Comparison of ENCODE assay signal across 20 mouse cellular contexts in the genomic region with DNA sequence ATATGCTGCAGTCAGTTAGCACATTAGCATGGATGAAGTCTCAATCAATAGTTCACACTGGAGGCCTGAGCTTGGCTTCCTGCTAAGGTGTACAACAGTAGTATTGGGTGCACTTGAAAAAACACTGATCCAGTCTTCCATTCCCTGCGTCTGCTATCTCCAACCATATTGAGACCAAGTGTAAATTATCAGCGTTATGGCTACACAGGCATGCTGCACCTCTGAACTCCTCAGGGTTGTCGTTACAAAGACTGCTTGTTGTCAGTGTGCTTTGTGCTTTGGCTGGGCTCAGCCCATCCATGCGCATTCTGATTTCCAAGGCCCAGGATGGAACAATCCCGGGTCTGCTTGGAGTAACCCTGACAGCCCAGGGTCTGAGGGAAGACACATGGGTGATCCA.
DNase-seq lines count a peak whose midpoint lies in the region; ATAC-seq and TF ChIP-seq lines count a peak whose summit lies in the region.
"Had no signal": no experiment of that assay in that cellular context is flagged by ENCODE, and none has a peak within 500 bp of the region (broad histone marks: within the 10 kb centered on the region; RNA-seq: fewer than 3 reads in every experiment).

No protein-coding gene starts in this region.

- H3K9ac ChIP-seq in liver, embryonic 13.5 days: peak overlapping the region; percentile 39; the same call in 1 of the 2 replicates
- H3K9ac ChIP-seq in liver, postnatal 0 days (replicated peaks): no peak overlapping the region
- H3K9ac ChIP-seq in forebrain, embryonic 15.5 days (replicated peaks): no peak overlapping the region
- H3K9ac ChIP-seq: embryonic facial prominence, embryonic 15.5 days; hindbrain, embryonic 12.5 days had no signal

- H3K4me3 ChIP-seq in liver, embryonic 13.5 days (replicated peaks): no peak overlapping the region
- no peak overlapping the region for H3K4me3 ChIP-seq in liver, postnatal 0 days (ENCODE audit: low read depth, low read length)
- no peak overlapping the region for H3K4me3 ChIP-seq in forebrain, embryonic 15.5 days
- H3K4me3 ChIP-seq: embryonic facial prominence, embryonic 15.5 days; erythroblast, embryonic 14.5 days; hindbrain, embryonic 12.5 days had no signal

- H3K27ac ChIP-seq in liver, embryonic 13.5 days: peak overlapping the region; percentile 74
- no peak overlapping the region for H3K27ac ChIP-seq in liver, postnatal 0 days (ENCODE audit: low read depth)
- no peak overlapping the region for H3K27ac ChIP-seq in forebrain, embryonic 15.5 days (replicated peaks)
- H3K27ac ChIP-seq: embryonic facial prominence, embryonic 15.5 days; hindbrain, embryonic 12.5 days; hindbrain, postnatal 0 days had no signal

- no peaks in the 10 kb centered on the region for H3K27me3 ChIP-seq in liver, embryonic 13.5 days
- no peaks in the 10 kb centered on the region for H3K27me3 ChIP-seq in liver, postnatal 0 days (ENCODE audit: insufficient read depth, low read length)
- H3K27me3 ChIP-seq in forebrain, embryonic 15.5 days: no peaks in the 10 kb centered on the region
- H3K27me3 ChIP-seq: embryonic facial prominence, embryonic 15.5 days; hindbrain, embryonic 12.5 days had no signal

- peak; percentile 73 for ATAC-seq in liver, embryonic 13.5 days (ENCODE audit: low read depth)
- 0 out of 2 replicates have a peak, but pooled peaks have one; percentile 32 for ATAC-seq in liver, postnatal 0 days
- no peak for ATAC-seq in forebrain, embryonic 15.5 days (replicated peaks)
- ATAC-seq: forebrain, embryonic 16.5 days; hindbrain, postnatal 0 days had no signal

- TF ChIP-seq EP300 in liver, postnatal 0 days (IDR thresholded peaks at IDR 0.05; ENCODE audit: low read depth): peak; percentile 74

- no peak for TF ChIP-seq CTCF in liver, postnatal 0 days (IDR thresholded peaks at IDR 0.05; ENCODE audit: low read depth)

- intact Hi-C loops in left cerebral cortex, postnatal 10 days (cut with DNase I): no loop called here

- peak; percentile 34 for DNase-seq in liver
- peak; percentile 32 for DNase-seq in liver, embryonic 13.5 days
- DNase-seq in liver, postnatal 0 days: no peak
- no peak for DNase-seq in lung, postnatal 10 days
- DNase-seq in left cerebral cortex, postnatal 10 days (ENCODE audit: extremely low spot score in 1 of 2, low spot score in 2 of 2): no peak
- DNase-seq: adrenal gland, adult 8-10 months; adrenal gland, postnatal 36 days; cerebellum, adult 11 months; cerebellum, adult 8-10 months; cerebellum, postnatal 14 days; embryo, embryonic 11 days; gastrocnemius, postnatal 25 days; heart, postnatal 10 days; heart, postnatal 4 days had no signal

- peaks cover 70% of the 10 kb centered on the region for H3K4me1 ChIP-seq in liver, embryonic 13.5 days (replicated peaks)
- H3K4me1 ChIP-seq in liver, postnatal 0 days (ENCODE audit: insufficient read depth): peaks cover 6% of the 10 kb centered on the region; the same call in 1 of the 2 replicates
- peaks cover 6% of the 10 kb centered on the region for H3K4me1 ChIP-seq in forebrain, embryonic 15.5 days

- H3K9me3 ChIP-seq in liver, embryonic 13.5 days (replicated peaks): no peaks in the 10 kb centered on the region
- no peaks in the 10 kb centered on the region for H3K9me3 ChIP-seq in liver, postnatal 0 days (ENCODE audit: low read length)
- no peaks in the 10 kb centered on the region for H3K9me3 ChIP-seq in forebrain, embryonic 15.5 days
- H3K9me3 ChIP-seq: embryonic facial prominence, embryonic 15.5 days; hindbrain, embryonic 12.5 days had no signal

- H3K36me3 ChIP-seq in liver, embryonic 13.5 days: no peaks in the 10 kb centered on the region
- H3K36me3 ChIP-seq in liver, postnatal 0 days (replicated peaks; ENCODE audit: insufficient read depth, low read length): no peaks in the 10 kb centered on the region
- no peaks in the 10 kb centered on the region for H3K36me3 ChIP-seq in forebrain, embryonic 15.5 days
- H3K36me3 ChIP-seq: embryonic facial prominence, embryonic 15.5 days; hindbrain, embryonic 12.5 days had no signal

- peak overlapping the region; percentile 32 for H3K4me2 ChIP-seq in liver, embryonic 13.5 days
- no peak overlapping the region for H3K4me2 ChIP-seq in liver, postnatal 0 days (ENCODE audit: low read depth, low read length)
- H3K4me2 ChIP-seq in forebrain, embryonic 15.5 days (replicated peaks): no peak overlapping the region
- H3K4me2 ChIP-seq: embryonic facial prominence, embryonic 15.5 days; hindbrain, embryonic 12.5 days had no signal

- 48% methylated on average over 5 of the region's 5 CpGs for WGBS in liver, embryonic 13.5 days (ENCODE audit: insufficient replicate concordance)
- whole genome bisulfite sequencing in liver, postnatal 0 days (ENCODE audit: insufficient replicate concordance): 56% methylated on average over 5 of the region's 5 CpGs
- 78% methylated on average over 5 of the region's 5 CpGs for WGBS in forebrain, embryonic 15.5 days

Comparison
In these comparisons a context has a peak if more than half of its experiments do, and no peak if none do; other contexts are left out.
1. DNase-seq: peak in liver (single experiment) and liver, embryonic 13.5 days (single experiment); none in liver, postnatal 0 days (single experiment), lung, postnatal 10 days (single experiment) and left cerebral cortex, postnatal 10 days (0 of 2).